Mouse (Mus musculus) heart, embryonic 12.5 days (tissue): ENCODE measurements at regions not wholly inside any gene's neighbourhood (a gene's known extent, or its start where the extent isn't known, plus 50 kb on each side); places are given as distances from the start of the nearest gene placed in this dataset.
A peak's percentile ranks its signal among the peaks of the same experiment; 100 is the strongest.

Experiments used
- ATAC-seq: fragments of 200-750 bp; cut with Nextera tagmentation; 2 replicates; pipeline ENCODE4 v1.8.0; 2017; ENCODE audit warnings: moderate TSS enrichment, moderate library complexity; ENCODE audit not compliant: insufficient number of reproducible peaks, low FRiP score
- H3K27ac ChIP-seq: fragments of 300-500 bp; sonication (generic); 2 replicates; pipeline ENCODE4 v1.5.1; 2016; ENCODE audit warnings: mild to moderate bottlenecking, moderate library complexity; ENCODE audit not compliant: poor library complexity, severe bottlenecking
- H3K27me3 ChIP-seq: fragments of 300-500 bp; sonication (generic); replicated peaks from 2 replicates; pipeline ENCODE4 v1.6.1; 2016; ENCODE audit warnings: mild to moderate bottlenecking, moderate library complexity
- H3K36me3 ChIP-seq: fragments of 300-500 bp; sonication (generic); 2 replicates; pipeline ENCODE4 v1.6.1; 2016; ENCODE audit warnings: mild to moderate bottlenecking, moderate library complexity
- H3K4me1 ChIP-seq: fragments of 300-500 bp; sonication (generic); replicated peaks from 2 replicates; pipeline ENCODE4 v1.6.1; 2016; ENCODE audit warnings: mild to moderate bottlenecking
- H3K4me2 ChIP-seq: fragments of 300-500 bp; sonication (generic); 2 replicates; pipeline ENCODE4 v1.6.1; 2016; ENCODE audit warnings: mild to moderate bottlenecking, moderate library complexity
- H3K4me3 ChIP-seq: fragments of 300-500 bp; sonication (generic); 2 replicates; pipeline ENCODE4 v1.5.1; 2016; ENCODE audit warnings: mild to moderate bottlenecking
- H3K9ac ChIP-seq: fragments of 300-500 bp; sonication (generic); 2 replicates; pipeline ENCODE4 v1.6.1; 2016; ENCODE audit warnings: mild to moderate bottlenecking, moderate library complexity
- H3K9me3 ChIP-seq: fragments of 300-500 bp; sonication (generic); replicated peaks from 2 replicates; pipeline ENCODE4 v1.6.1; 2016; ENCODE audit warnings: mild to moderate bottlenecking, moderate library complexity
- WGBS: fragments of 180-500 bp; shearing (Covaris S2); methylation state at CpG from one replicate; pipeline ENCODE4 v1.1.7; 2016; 5-methylcytosine and 5-hydroxymethylcytosine counted together

GRCm38 (mm10) chr4:82000590-82001405, 558.2 kb upstream of the Mpdz start:
- no peaks in the 10 kb centered on the region for H3K27me3 ChIP-seq
- H3K4me1 ChIP-seq = peaks cover 24% of the 10 kb centered on the region
- H3K9me3 ChIP-seq = 0 out of 2 replicates have a peak, but pooled peaks cover 3% of the 10 kb centered on the region
- H3K9ac ChIP-seq = no peak overlapping the region
- H3K36me3 ChIP-seq = no peaks in the 10 kb centered on the region
- ATAC-seq = no peak
- no peak overlapping the region for H3K4me2 ChIP-seq
- H3K4me3 ChIP-seq = no peak overlapping the region
- 0 out of 2 replicates have a peak overlapping the region, but pooled peaks have one; percentile 20 for H3K27ac ChIP-seq
- 70% methylated on average over 19 of the region's 19 CpGs for WGBS

GRCm38 (mm10) chr4:81999654-82000314, 557.2 kb upstream of the Mpdz start:
- 44% methylated on average over 11 of the region's 11 CpGs for whole genome bisulfite sequencing
- ATAC-seq = peak; percentile 61

GRCm38 (mm10) chr4:81999093-81999492, 556.5 kb upstream of the Mpdz start:
- H3K4me3 ChIP-seq = no peak overlapping the region
- 85% methylated on average over 3 of the region's 3 CpGs for WGBS
- H3K9me3 ChIP-seq = 0 out of 2 replicates have a peak, but pooled peaks cover 3% of the 10 kb centered on the region
- no peaks in the 10 kb centered on the region for H3K36me3 ChIP-seq
- peaks cover 24% of the 10 kb centered on the region for H3K4me1 ChIP-seq
- no peak overlapping the region for H3K4me2 ChIP-seq
- H3K27ac ChIP-seq = no peak overlapping the region
- no peaks in the 10 kb centered on the region for H3K27me3 ChIP-seq
- H3K9ac ChIP-seq = no peak overlapping the region
- ATAC-seq = no peak

More at GRCm38 (mm10) chr4:81999654-82000314, 557.2 kb upstream of the Mpdz start:
- H3K9ac ChIP-seq = no peak overlapping the region; the same call in 1 of the 2 replicates
- no peak overlapping the region for H3K4me2 ChIP-seq
- peak overlapping the region; percentile 20; the same call in 1 of the 2 replicates for H3K27ac ChIP-seq
- no peak overlapping the region for H3K4me3 ChIP-seq
- H3K9me3 ChIP-seq = 0 out of 2 replicates have a peak, but pooled peaks cover 3% of the 10 kb centered on the region
- no peaks in the 10 kb centered on the region for H3K36me3 ChIP-seq
- H3K4me1 ChIP-seq = peaks cover 24% of the 10 kb centered on the region
- H3K27me3 ChIP-seq = no peaks in the 10 kb centered on the region

- ATAC-seq = no peak
- 59% methylated on average over 3 of the region's 3 CpGs for WGBS
- H3K4me1 ChIP-seq = peaks cover 24% of the 10 kb centered on the region
- no peak overlapping the region for H3K4me3 ChIP-seq
- H3K9me3 ChIP-seq = no peaks in the 10 kb centered on the region
- H3K27me3 ChIP-seq = no peaks in the 10 kb centered on the region
- no peaks in the 10 kb centered on the region for H3K36me3 ChIP-seq
- H3K27ac ChIP-seq = no peak overlapping the region
- no peak overlapping the region for H3K9ac ChIP-seq
- H3K4me2 ChIP-seq = no peak overlapping the region
These were observed 553.8 kb upstream of the Mpdz start for GRCm38 (mm10) chr4:81996445-81996844.

GRCm38 (mm10) chr4:81995243-81995642, 552.6 kb upstream of the Mpdz start:
- ATAC-seq = no peak
- WGBS = 82% methylated on average over 3 of the region's 3 CpGs
- Histone ChIP-seq H3K27me3 (no peaks in the 10 kb centered on the region), H3K4me3 (no peak overlapping the region), H3K27ac (no peak overlapping the region), H3K4me1 (peaks cover 13% of the 10 kb centered on the region), H3K4me2 (no peak overlapping the region), H3K9me3 (no peaks in the 10 kb centered on the region), H3K9ac (no peak overlapping the region), H3K36me3 (no peaks in the 10 kb centered on the region)

GRCm38 (mm10) chr4:81988796-81989195, 546.2 kb upstream of the Mpdz start:
- Histone ChIP-seq H3K36me3 (no peaks in the 10 kb centered on the region), H3K4me1 (0 out of 2 replicates have a peak, but pooled peaks cover 6% of the 10 kb centered on the region), H3K9me3 (no peaks in the 10 kb centered on the region), H3K27me3 (no peaks in the 10 kb centered on the region), H3K27ac (no peak overlapping the region), H3K4me3 (no peak overlapping the region), H3K9ac (no peak overlapping the region), H3K4me2 (no peak overlapping the region)
- WGBS = 78% methylated on average over 2 of the region's 2 CpGs
- ATAC-seq = no peak

- H3K27ac ChIP-seq = no peak overlapping the region
These were observed 544.0 kb upstream of the Mpdz start for GRCm38 (mm10) chr4:81986616-81987015.

GRCm38 (mm10) chr4:81981811-81982210, 539.2 kb upstream of the Mpdz start:
- Histone ChIP-seq H3K9ac (no peak overlapping the region), H3K4me2 (no peak overlapping the region), H3K9me3 (no peaks in the 10 kb centered on the region), H3K27me3 (no peaks in the 10 kb centered on the region), H3K4me3 (no peak overlapping the region), H3K4me1 (0 out of 2 replicates have a peak, but pooled peaks cover 6% of the 10 kb centered on the region), H3K27ac (no peak overlapping the region), H3K36me3 (no peaks in the 10 kb centered on the region)
- ATAC-seq = no peak
- WGBS = 87% methylated on average over 1 of the region's 1 CpGs

More at GRCm38 (mm10) chr4:81986616-81987015, 544.0 kb upstream of the Mpdz start:
- no peak for ATAC-seq
- H3K36me3 ChIP-seq = no peaks in the 10 kb centered on the region
- no peaks in the 10 kb centered on the region for H3K27me3 ChIP-seq
- 63% methylated on average over 4 of the region's 4 CpGs for WGBS
- no peak overlapping the region for H3K4me3 ChIP-seq
- H3K9ac ChIP-seq = no peak overlapping the region
- H3K4me1 ChIP-seq = 0 out of 2 replicates have a peak, but pooled peaks cover 6% of the 10 kb centered on the region
- H3K4me2 ChIP-seq = no peak overlapping the region
- H3K9me3 ChIP-seq = no peaks in the 10 kb centered on the region

GRCm38 (mm10) chr4:81970472-81970871, 527.9 kb upstream of the Mpdz start:
- no peaks in the 10 kb centered on the region for H3K4me1 ChIP-seq
- ATAC-seq = no peak
- no peak overlapping the region for H3K4me2 ChIP-seq
- no peak overlapping the region for H3K9ac ChIP-seq
- H3K27me3 ChIP-seq = no peaks in the 10 kb centered on the region
- H3K36me3 ChIP-seq = no peaks in the 10 kb centered on the region
- H3K4me3 ChIP-seq = no peak overlapping the region
- 84% methylated on average over 10 of the region's 10 CpGs for WGBS
- no peaks in the 10 kb centered on the region for H3K9me3 ChIP-seq
- H3K27ac ChIP-seq = no peak overlapping the region

GRCm38 (mm10) chr4:81969621-81970115, 527.1 kb upstream of the Mpdz start:
- no peak overlapping the region for H3K9ac ChIP-seq
- no peaks in the 10 kb centered on the region for H3K36me3 ChIP-seq
- no peaks in the 10 kb centered on the region for H3K9me3 ChIP-seq
- H3K27me3 ChIP-seq = no peaks in the 10 kb centered on the region
- no peak for ATAC-seq
- H3K4me2 ChIP-seq = no peak overlapping the region
- H3K4me3 ChIP-seq = no peak overlapping the region
- no peak overlapping the region for H3K27ac ChIP-seq
- WGBS = 46% methylated on average over 3 of the region's 3 CpGs
- H3K4me1 ChIP-seq = no peaks in the 10 kb centered on the region

- Histone ChIP-seq H3K4me2 (no peak overlapping the region), H3K4me3 (no peak overlapping the region), H3K27ac (no peak overlapping the region), H3K4me1 (no peaks in the 10 kb centered on the region), H3K9me3 (no peaks in the 10 kb centered on the region), H3K9ac (no peak overlapping the region), H3K27me3 (no peaks in the 10 kb centered on the region), H3K36me3 (no peaks in the 10 kb centered on the region)
- no peak for ATAC-seq
- WGBS = 85% methylated on average over 1 of the region's 1 CpGs
These were observed 523.5 kb upstream of the Mpdz start for GRCm38 (mm10) chr4:81966054-81966623.
